Mouse (Mus musculus): ENCODE results near the gene Gm9936. TPM values are rescaled to one million over a fixed set of nuclear protein-coding genes. Genes with fewer than 3 reads are reported as not detected.
"Not testable (repeated sequence)": the region's sequence is repeated elsewhere in the genome, so short reads cannot be mapped to it uniquely, and the experiment has no call there.

The Gm9936 gene
- polyA plus RNA-seq (2016; fragmentation: Nextera tagmentation; extraction: Ambion mirVana), result 0.28 and 0.39 TPM in 2 replicates

DNA sequence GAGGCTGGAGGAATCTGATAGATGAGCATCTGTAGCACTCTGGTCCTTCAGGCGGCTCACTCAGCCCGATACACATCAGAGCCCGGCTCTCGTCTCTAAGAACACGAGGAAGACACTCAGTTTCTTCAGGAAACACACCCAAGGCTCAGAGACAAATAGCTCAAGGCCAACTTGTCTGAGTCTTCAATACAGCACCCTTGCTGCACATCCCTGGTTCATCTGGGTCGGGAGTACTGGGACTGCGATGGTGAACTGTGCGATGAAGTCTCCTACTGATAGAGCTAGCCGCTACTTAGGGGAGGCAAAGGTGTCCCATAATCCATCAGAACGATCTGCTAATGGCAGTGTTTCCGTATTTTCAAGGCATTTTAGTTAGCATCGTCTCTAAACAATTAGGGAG lies at the start of gene Gm9936:
Gm9936 (minus strand) TSS at position 101 of the 400 bp plus-strand sequence.
- 0 out of 2 replicates have a peak, but pooled peaks cover 4% of the 10 kb centered on the region for H3K27me3 ChIP-seq
- WGBS, result 86% methylated on average over 12 of the region's 12 CpGs
- H3K27ac ChIP-seq, result no peak within 1 kb of the TSS
- H3K9ac ChIP-seq, result no peak within 1 kb of the TSS
- no peaks in the 10 kb centered on the region for H3K36me3 ChIP-seq
- peak within 1 kb of the TSS; percentile 53 for H3K4me2 ChIP-seq (replicated peaks)
- peak within 1 kb of the TSS; percentile 28 for H3K4me3 ChIP-seq
- H3K9me3 ChIP-seq, result no peaks in the 10 kb centered on the region
- H3K4me1 ChIP-seq, result peaks cover 4% of the 10 kb centered on the region
- no peak for ATAC-seq (ENCODE audit: insufficient number of reproducible peaks, insufficient read depth, low FRiP score, low TSS enrichment)

DNA sequence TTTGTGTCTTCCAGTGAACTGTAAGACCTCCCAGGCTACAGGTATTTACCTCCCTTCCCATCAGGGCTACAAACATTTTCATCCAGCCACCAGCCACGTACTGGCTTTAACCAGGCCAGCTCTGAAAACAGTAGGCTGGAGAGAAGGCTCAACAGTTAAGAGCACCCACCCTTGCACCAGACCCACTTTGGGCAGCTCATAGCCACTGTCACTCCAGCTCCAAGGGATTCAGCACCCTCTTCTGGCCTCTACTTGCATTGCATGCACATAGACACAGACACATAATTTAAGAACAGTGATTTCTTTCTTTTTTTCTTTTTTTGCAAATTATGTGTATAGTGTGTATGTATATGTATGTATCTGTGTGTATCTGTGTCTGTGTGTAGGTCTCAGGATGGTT lies 43.9 kb upstream of the Gm9936 start:
- no peaks in the 10 kb centered on the region for H3K9me3 ChIP-seq
- WGBS, result 38% methylated on average over 1 of the region's 1 CpGs

DNA sequence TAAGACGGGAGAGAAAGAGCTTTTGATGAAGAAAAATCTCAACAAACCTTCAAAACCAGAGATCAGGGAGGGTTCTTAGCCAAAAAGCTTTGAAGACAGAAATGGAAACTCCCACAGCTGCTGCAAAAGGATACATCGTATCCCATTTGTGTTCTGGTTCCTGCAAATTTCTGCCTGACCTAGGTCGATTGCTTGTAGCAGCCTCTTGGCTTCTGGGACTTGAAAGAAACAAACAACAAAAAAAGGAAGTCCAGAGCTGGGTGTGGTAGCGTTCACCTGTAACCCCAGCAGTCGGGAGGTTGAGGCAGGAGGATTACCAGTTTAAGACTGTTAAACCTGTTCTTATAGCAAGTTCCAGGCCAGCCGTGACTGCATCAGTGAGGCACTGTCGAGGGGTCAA lies 40.4 kb upstream of the Gm9936 start:
- Histone ChIP-seq H3K9me3 (no peaks in the 10 kb centered on the region), H3K4me3 (no peak overlapping the region), H3K4me2 (replicated peaks) (no peak overlapping the region), H3K4me1 (peaks cover 10% of the 10 kb centered on the region), H3K36me3 (no peaks in the 10 kb centered on the region), H3K27ac (no peak overlapping the region), H3K27me3 (no peaks in the 10 kb centered on the region), H3K9ac (no peak overlapping the region)
- 75% methylated on average over 7 of the region's 7 CpGs for WGBS
- ATAC-seq (ENCODE audit: insufficient number of reproducible peaks, insufficient read depth, low FRiP score, low TSS enrichment), result no peak

More for the DNA sequence above, 43.9 kb upstream of the Gm9936 start:
- Histone ChIP-seq H3K4me3 (no peak overlapping the region), H3K27ac (no peak overlapping the region), H3K27me3 (no peaks in the 10 kb centered on the region), H3K36me3 (no peaks in the 10 kb centered on the region), H3K4me1 (peaks cover 3% of the 10 kb centered on the region), H3K9ac (no peak overlapping the region), H3K4me2 (replicated peaks) (no peak overlapping the region)
- ATAC-seq (ENCODE audit: insufficient number of reproducible peaks, insufficient read depth, low FRiP score, low TSS enrichment), result no peak

DNA sequence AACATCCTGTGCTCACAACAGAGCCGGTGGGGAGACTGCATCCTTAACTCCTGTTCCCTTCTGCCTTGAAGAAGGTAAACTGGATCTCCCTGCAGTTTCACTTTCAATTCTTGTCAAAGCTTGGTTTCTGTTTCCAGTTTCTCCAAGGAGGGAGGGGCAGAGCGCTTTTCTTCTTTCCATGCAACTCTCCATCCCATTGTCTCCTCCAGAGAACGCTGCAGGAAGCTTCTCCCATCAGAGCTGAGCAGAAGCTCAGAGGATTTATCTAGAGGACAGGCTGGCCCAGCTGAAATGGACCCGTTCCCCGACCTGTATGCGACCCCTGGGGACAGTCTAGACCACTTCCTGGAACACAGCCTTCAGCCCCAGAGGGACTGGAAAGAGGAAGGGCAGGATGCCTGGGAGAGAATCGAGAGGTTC lies 38.9 kb upstream of the Gm9936 start:
- ATAC-seq (ENCODE audit: insufficient number of reproducible peaks, insufficient read depth, low FRiP score, low TSS enrichment), result no peak
- Histone ChIP-seq H3K27ac (0 out of 2 replicates have a peak overlapping the region, but pooled peaks have one; percentile 23), H3K9me3 (no peaks in the 10 kb centered on the region), H3K36me3 (no peaks in the 10 kb centered on the region), H3K4me3 (0 out of 2 replicates have a peak overlapping the region, but pooled peaks have one; percentile 9), H3K27me3 (no peaks in the 10 kb centered on the region), H3K9ac (no peak overlapping the region), H3K4me1 (peaks cover 10% of the 10 kb centered on the region), H3K4me2 (replicated peaks) (peak overlapping the region; percentile 33)
- 15% methylated on average over 7 of the region's 7 CpGs for WGBS

DNA sequence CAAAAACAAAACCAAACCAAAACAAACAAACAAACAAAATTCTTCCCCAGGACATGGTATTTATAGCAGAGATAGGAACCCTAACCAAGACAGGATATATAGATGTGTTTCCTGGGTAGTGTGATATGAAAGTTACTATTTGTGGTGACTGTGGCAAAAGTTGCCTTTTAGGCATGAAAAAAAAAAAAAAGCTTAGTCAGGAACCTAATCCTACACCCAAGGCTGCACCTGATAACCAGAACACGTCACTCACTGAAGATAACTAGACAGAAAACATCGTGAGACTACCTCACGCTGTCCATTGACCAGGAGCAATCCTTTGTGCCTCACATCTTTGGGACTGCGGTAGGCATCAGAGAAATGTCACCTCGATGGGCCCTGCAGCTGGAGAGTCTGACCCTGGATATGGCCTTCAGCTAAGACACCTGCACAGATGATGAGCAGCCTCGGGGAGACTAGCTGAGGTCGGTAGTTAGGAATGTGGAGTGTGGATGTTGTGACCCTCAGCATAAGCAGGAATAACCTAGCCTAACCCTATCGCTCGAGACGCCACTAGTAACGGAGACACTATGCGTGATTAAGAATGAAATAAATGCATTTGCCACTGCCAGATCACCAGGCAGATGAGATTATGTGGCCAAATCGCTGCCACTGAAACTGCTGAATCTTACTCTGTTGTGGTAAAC lies 38.3 kb upstream of the Gm9936 start, which contains the start of gene Oasl2:
Oasl2 (plus strand) TSS at position 249 of the 686 bp plus-strand sequence.
- 0 out of 2 replicates have a peak within 1 kb of the TSS, but pooled peaks have one; percentile 23 for H3K27ac ChIP-seq
- H3K4me2 ChIP-seq (replicated peaks), result peak within 1 kb of the TSS; percentile 33

DNA sequence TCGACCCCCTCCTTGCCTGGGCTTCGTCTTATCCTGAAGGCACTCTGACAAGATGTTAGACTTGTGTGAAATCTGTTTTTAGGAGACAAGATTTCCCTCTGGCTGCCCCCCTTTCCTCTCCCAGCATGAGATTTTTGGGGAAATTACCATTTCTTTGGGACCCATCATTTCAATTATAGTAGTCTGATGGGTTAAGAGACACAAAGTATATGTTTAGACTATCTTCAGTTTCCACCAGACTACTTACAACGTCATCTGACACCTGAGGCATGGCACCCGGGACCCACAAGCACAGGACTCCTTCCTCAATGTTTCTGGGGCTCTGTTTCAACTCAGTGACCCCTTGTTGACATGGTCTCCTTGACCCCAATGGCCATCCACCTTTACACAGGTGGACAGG lies 37.1 kb upstream of the Gm9936 start:
- no peak for ATAC-seq (ENCODE audit: insufficient number of reproducible peaks, insufficient read depth, low FRiP score, low TSS enrichment)

More for the DNA sequence above, 38.3 kb upstream of the Gm9936 start, which contains the start of gene Oasl2:
- H3K4me1 ChIP-seq, result peaks cover 10% of the 10 kb centered on the region
- no peak for ATAC-seq (ENCODE audit: insufficient number of reproducible peaks, insufficient read depth, low FRiP score, low TSS enrichment)
- no peaks in the 10 kb centered on the region for H3K36me3 ChIP-seq
- H3K27me3 ChIP-seq, result no peaks in the 10 kb centered on the region
- WGBS, result 61% methylated on average over 13 of the region's 13 CpGs
- H3K9ac ChIP-seq, result no peak within 1 kb of the TSS
- H3K4me3 ChIP-seq, result 0 out of 2 replicates have a peak within 1 kb of the TSS, but pooled peaks have one; percentile 9
- H3K9me3 ChIP-seq, result no peaks in the 10 kb centered on the region

DNA sequence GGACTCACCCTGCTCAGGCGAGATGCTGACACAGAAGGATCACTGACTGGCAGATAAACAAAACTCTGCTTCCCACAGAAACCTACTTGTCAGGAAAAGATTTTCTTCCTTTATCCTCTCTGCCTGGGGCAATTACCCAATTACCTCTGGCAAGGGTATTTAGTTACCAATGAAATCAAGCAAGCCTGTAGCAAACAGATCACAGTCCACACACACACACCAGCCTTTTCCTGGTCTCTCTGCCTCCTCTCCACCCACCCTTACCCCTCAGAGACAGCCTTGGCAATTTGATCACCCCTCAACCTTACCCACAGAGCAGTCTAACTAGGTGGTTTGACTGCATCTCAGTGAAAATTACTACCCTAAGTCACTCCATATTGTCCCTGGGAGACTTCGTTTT lies 30.5 kb upstream of the Gm9936 start:
- no peak overlapping the region for H3K4me2 ChIP-seq (replicated peaks)
- H3K4me1 ChIP-seq, result no peaks in the 10 kb centered on the region; the same call in 1 of the 2 replicates
- no peak for ATAC-seq (ENCODE audit: insufficient number of reproducible peaks, insufficient read depth, low FRiP score, low TSS enrichment)
- H3K4me3 ChIP-seq, result no peak overlapping the region
- no peak overlapping the region for H3K27ac ChIP-seq
- H3K36me3 ChIP-seq, result no peaks in the 10 kb centered on the region
- no peaks in the 10 kb centered on the region for H3K27me3 ChIP-seq
- no peaks in the 10 kb centered on the region for H3K9me3 ChIP-seq
- 51% methylated on average over 2 of the region's 2 CpGs for WGBS
- H3K9ac ChIP-seq, result no peak overlapping the region

More for the DNA sequence above, 37.1 kb upstream of the Gm9936 start:
- no peak overlapping the region for H3K27ac ChIP-seq
- peaks cover 10% of the 10 kb centered on the region for H3K4me1 ChIP-seq
- H3K4me3 ChIP-seq, result no peak overlapping the region
- no peaks in the 10 kb centered on the region for H3K36me3 ChIP-seq
- no peaks in the 10 kb centered on the region for H3K27me3 ChIP-seq
- no peaks in the 10 kb centered on the region for H3K9me3 ChIP-seq
- no peak overlapping the region for H3K9ac ChIP-seq
- 84% methylated on average over 4 of the region's 4 CpGs for WGBS
- no peak overlapping the region for H3K4me2 ChIP-seq (replicated peaks)

DNA sequence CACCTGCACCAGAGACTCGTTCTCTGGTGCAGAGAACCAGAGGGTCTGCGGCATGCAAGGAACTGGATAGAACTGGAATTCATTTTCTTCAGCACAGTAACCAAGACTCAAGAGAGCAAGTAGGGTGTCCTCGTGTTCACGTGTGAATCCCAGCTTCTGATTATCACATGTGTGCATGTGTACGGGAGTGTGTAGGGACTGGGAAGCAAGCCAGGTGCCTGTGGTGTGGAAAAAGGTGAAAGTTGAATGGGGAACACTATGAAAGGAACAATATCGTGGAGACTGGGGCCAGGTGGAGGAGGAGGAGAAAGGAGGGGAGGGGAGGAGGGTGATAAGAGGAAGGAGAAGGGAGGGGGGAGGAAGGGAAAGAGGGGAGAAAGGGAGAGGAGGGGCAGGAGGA lies 28.3 kb upstream of the Gm9936 start:
- no peak for ATAC-seq (ENCODE audit: insufficient number of reproducible peaks, insufficient read depth, low FRiP score, low TSS enrichment)
- WGBS, result 82% methylated on average over 6 of the region's 6 CpGs
- Histone ChIP-seq H3K9ac (no peak overlapping the region), H3K9me3 (no peaks in the 10 kb centered on the region), H3K4me2 (replicated peaks) (no peak overlapping the region), H3K4me1 (no peaks in the 10 kb centered on the region; the same call in 1 of the 2 replicates), H3K27me3 (no peaks in the 10 kb centered on the region), H3K27ac (no peak overlapping the region), H3K36me3 (no peaks in the 10 kb centered on the region), H3K4me3 (no peak overlapping the region)

DNA sequence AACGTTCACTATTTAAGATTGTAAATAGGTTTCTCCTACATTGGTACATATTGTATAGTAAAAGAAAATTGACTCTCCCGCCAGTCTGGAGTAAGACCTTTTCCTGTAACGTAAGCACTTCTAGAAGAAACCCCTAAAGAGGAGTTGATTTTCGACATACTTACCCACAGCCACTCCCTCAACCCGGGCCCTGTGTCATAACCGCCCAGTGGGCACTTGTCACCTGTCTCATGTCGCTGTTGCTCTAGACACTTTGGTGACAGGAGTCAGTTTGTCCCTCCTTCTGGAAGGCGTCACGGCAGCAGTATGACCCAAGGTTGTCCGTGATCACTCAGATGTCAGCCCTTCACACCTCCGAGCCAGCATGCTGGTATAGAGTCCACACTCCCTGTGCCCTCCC lies 24.5 kb upstream of the Gm9936 start:
- Histone ChIP-seq H3K27ac (no peak overlapping the region), H3K27me3 (no peaks in the 10 kb centered on the region), H3K4me1 (no peaks in the 10 kb centered on the region), H3K4me3 (no peak overlapping the region), H3K36me3 (no peaks in the 10 kb centered on the region), H3K9ac (no peak overlapping the region), H3K4me2 (replicated peaks) (no peak overlapping the region), H3K9me3 (no peaks in the 10 kb centered on the region)
- ATAC-seq (ENCODE audit: insufficient number of reproducible peaks, insufficient read depth, low FRiP score, low TSS enrichment), result no peak
- 87% methylated on average over 11 of the region's 11 CpGs for WGBS

DNA sequence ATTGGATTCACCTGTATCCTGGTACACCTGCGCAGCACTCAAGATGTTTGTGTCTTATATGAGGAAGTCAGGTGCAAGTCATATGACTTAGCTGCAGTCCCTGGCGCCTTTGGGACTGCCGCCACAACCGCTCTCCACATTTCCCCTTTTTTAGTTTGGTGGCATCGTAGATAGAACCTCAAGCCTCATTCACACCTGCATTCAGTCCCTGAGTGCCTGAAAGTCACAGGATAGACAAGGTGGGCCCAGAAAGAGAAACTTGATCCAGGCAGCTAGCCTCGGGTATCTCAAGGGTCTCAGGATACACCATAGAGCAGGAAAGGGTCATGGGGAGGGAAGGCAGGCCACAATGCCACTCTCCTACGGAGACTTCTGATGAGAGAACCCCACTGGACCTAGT lies 23.8 kb upstream of the Gm9936 start:
- H3K4me2 ChIP-seq (replicated peaks); ATAC-seq (ENCODE audit: insufficient number of reproducible peaks, insufficient read depth, low FRiP score, low TSS enrichment); H3K27ac ChIP-seq; H3K36me3 ChIP-seq; H3K4me3 ChIP-seq; H3K9ac ChIP-seq; H3K4me1 ChIP-seq; H3K27me3 ChIP-seq; H3K9me3 ChIP-seq: not testable (repeated sequence)
- WGBS, result 77% methylated on average over 7 of the region's 7 CpGs

DNA sequence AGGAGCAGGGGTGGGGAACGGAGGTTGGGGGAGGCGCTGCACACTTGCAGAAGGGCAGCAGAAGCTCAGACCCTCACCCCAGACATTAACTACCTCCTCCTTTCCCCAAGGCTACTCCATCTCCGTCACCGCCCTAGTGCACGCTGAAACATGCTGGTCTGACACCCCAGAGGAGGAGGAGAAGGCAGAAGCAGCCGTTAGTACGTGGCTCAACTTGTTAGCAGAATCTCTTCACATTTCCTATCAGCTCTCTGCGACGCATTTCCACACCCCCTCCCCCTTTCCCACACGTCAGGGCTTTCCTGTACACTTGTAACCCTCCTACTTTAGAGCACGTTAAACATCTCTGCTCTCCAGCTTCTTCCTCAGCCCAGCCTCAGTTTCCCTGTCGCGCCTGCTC lies 20.9 kb upstream of the Gm9936 start:
- Histone ChIP-seq H3K9ac (no peak overlapping the region), H3K9me3 (no peaks in the 10 kb centered on the region), H3K4me2 (replicated peaks) (no peak overlapping the region), H3K4me1 (peaks cover 14% of the 10 kb centered on the region), H3K4me3 (no peak overlapping the region), H3K27ac (no peak overlapping the region), H3K27me3 (no peaks in the 10 kb centered on the region), H3K36me3 (no peaks in the 10 kb centered on the region)
- 63% methylated on average over 10 of the region's 13 CpGs for WGBS
- ATAC-seq (ENCODE audit: insufficient number of reproducible peaks, insufficient read depth, low FRiP score, low TSS enrichment), result no peak

DNA sequence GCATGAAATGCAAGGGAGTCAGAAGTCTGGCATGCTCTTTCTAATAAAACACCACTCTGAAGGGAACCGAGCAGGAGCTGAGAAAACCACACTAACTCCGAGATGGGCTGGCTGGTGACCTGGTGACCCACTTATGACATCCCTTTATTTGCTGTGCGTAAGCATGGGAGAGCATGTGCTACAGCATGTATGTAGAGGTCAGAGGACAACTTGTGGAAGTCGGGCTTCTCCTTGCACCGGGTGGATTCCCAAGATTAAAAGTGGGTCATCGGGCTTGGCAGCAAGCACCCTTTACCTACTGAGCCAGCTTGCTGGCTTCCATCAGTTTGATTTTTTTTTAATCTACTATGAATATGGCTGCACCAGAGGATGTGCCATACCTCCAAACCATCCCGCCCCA lies 19.0 kb upstream of the Gm9936 start:
- peaks cover 14% of the 10 kb centered on the region for H3K4me1 ChIP-seq
- H3K36me3 ChIP-seq, result no peaks in the 10 kb centered on the region
- H3K9me3 ChIP-seq, result no peaks in the 10 kb centered on the region
- no peak overlapping the region for H3K4me2 ChIP-seq (replicated peaks)
- no peak overlapping the region for H3K27ac ChIP-seq
- H3K9ac ChIP-seq, result no peak overlapping the region
- no peak for ATAC-seq (ENCODE audit: insufficient number of reproducible peaks, insufficient read depth, low FRiP score, low TSS enrichment)
- no peaks in the 10 kb centered on the region for H3K27me3 ChIP-seq
- 66% methylated on average over 7 of the region's 7 CpGs for WGBS
- no peak overlapping the region for H3K4me3 ChIP-seq

All from embryonic facial prominence, embryonic 12.5 days (tissue).